Mouse (Mus musculus) embryonic facial prominence, embryonic 10.5 days (tissue): ENCODE results near the gene Traf7. TPM values are rescaled to one million over a fixed set of nuclear protein-coding genes. Genes with fewer than 3 reads are reported as not detected.

Source experiments
- DNase-seq: peaks from one replicate; pipeline ENCODE4 v3.0.0-alpha.2; 2017; ENCODE audit warnings: low spot score
- H3K27ac ChIP-seq: fragments of 300-500 bp; sonication (generic); replicated peaks from 2 replicates; pipeline ENCODE4 v1.5.1; 2016; ENCODE audit warnings: mild to moderate bottlenecking
- H3K27me3 ChIP-seq: fragments of 300-500 bp; sonication (generic); replicated peaks from 2 replicates; pipeline ENCODE4 v1.6.1; 2016; ENCODE audit warnings: low read depth, mild to moderate bottlenecking; ENCODE audit not compliant: poor library complexity, severe bottlenecking
- H3K36me3 ChIP-seq: fragments of 300-500 bp; sonication (generic); replicated peaks from 2 replicates; pipeline ENCODE4 v1.6.1; 2016; ENCODE audit warnings: mild to moderate bottlenecking, moderate library complexity
- H3K4me1 ChIP-seq: fragments of 300-500 bp; sonication (generic); 2 replicates; pipeline ENCODE4 v1.6.1; 2016
- H3K4me3 ChIP-seq: fragments of 300-500 bp; sonication (generic); 2 replicates; pipeline ENCODE4 v1.5.1; 2016; ENCODE audit warnings: mild to moderate bottlenecking, moderate library complexity
- H3K9me3 ChIP-seq: fragments of 300-500 bp; sonication (generic); 2 replicates; pipeline ENCODE4 v1.6.1; 2016; ENCODE audit warnings: mild to moderate bottlenecking
- WGBS: fragments of 180-500 bp; shearing (Covaris S2); methylation state at CpG from one replicate; pipeline ENCODE4 v1.1.7; 2016; 5-methylcytosine and 5-hydroxymethylcytosine counted together
- polyA plus RNA-seq: library from polyadenylated mRNA; unstranded; fragments of >200 nt; fragmentation: Nextera tagmentation; extraction: Ambion mirVana; gene quantifications from 2 replicates; pipeline ENCODE4 v1.2.1, GENCODE M21; 2016

Traf7 gene
- polyA plus RNA-seq, 1 experiment from 2014 or later = 121 TPM

- no peak overlapping the region for H3K27ac ChIP-seq
- WGBS = 39% methylated on average over 2 of the region's 2 CpGs
Observed at GRCm38 (mm10) chr17:24494627-24495335, 33.0 kb downstream of the Traf7 start.

GRCm38 (mm10) chr17:24490399-24490798, 37.3 kb downstream of the Traf7 start:
- no peak for DNase-seq
- Histone ChIP-seq H3K9me3 (no peaks in the 10 kb centered on the region), H3K27me3 (peaks cover 53% of the 10 kb centered on the region), H3K36me3 (no peaks in the 10 kb centered on the region), H3K4me1 (peaks cover 34% of the 10 kb centered on the region), H3K27ac (no peak overlapping the region), H3K4me3 (no peak overlapping the region)
- WGBS = 84% methylated on average over 4 of the region's 4 CpGs

More at GRCm38 (mm10) chr17:24494627-24495335, 33.0 kb downstream of the Traf7 start:
- peaks cover 16% of the 10 kb centered on the region for H3K4me1 ChIP-seq
- DNase-seq = peak; percentile 62
- no peaks in the 10 kb centered on the region for H3K9me3 ChIP-seq
- peaks cover 14% of the 10 kb centered on the region for H3K27me3 ChIP-seq
- H3K4me3 ChIP-seq = no peak overlapping the region
- H3K36me3 ChIP-seq = peaks cover 13% of the 10 kb centered on the region

GRCm38 (mm10) chr17:24489265-24490030, 38.3 kb downstream of the Traf7 start:
- peaks cover 32% of the 10 kb centered on the region for H3K4me1 ChIP-seq
- H3K9me3 ChIP-seq = no peaks in the 10 kb centered on the region
- WGBS = 21% methylated on average over 19 of the region's 19 CpGs
- H3K27me3 ChIP-seq = peaks cover 56% of the 10 kb centered on the region
- no peaks in the 10 kb centered on the region for H3K36me3 ChIP-seq
- DNase-seq = no peak
- peak overlapping the region; percentile 88 for H3K4me3 ChIP-seq
- peak overlapping the region; percentile 85 for H3K27ac ChIP-seq

- Histone ChIP-seq H3K27ac (peak overlapping the region; percentile 85), H3K36me3 (no peaks in the 10 kb centered on the region), H3K4me3 (peak overlapping the region; percentile 88), H3K9me3 (no peaks in the 10 kb centered on the region), H3K27me3 (peaks cover 56% of the 10 kb centered on the region), H3K4me1 (peaks cover 32% of the 10 kb centered on the region)
- under 1% methylated on average over 81 of the region's 81 CpGs for WGBS
- DNase-seq = peak; percentile 74
Observed at GRCm38 (mm10) chr17:24488662-24489264, 39.0 kb downstream of the Traf7 start.

GRCm38 (mm10) chr17:24488186-24488661, 39.5 kb downstream of the Traf7 start, which contains the start of gene Caskin1:
TSS of gene Caskin1 (plus strand) at chr17:24488601.
- DNase-seq = peak; percentile 63
- Histone ChIP-seq H3K36me3 (no peaks in the 10 kb centered on the region), H3K9me3 (no peaks in the 10 kb centered on the region), H3K4me3 (peak within 1 kb of the TSS; percentile 88), H3K27me3 (peaks cover 56% of the 10 kb centered on the region), H3K4me1 (peaks cover 32% of the 10 kb centered on the region), H3K27ac (peak within 1 kb of the TSS; percentile 85)
- under 1% methylated on average over 45 of the region's 45 CpGs for WGBS

GRCm38 (mm10) chr17:24485090-24485860, 42.5 kb downstream of the Traf7 start:
- WGBS = 47% methylated on average over 11 of the region's 11 CpGs
- Histone ChIP-seq H3K36me3 (no peaks in the 10 kb centered on the region), H3K27ac (no peak overlapping the region)

GRCm38 (mm10) chr17:24483495-24483894, 44.2 kb downstream of the Traf7 start:
- H3K36me3 ChIP-seq = no peaks in the 10 kb centered on the region
- no peaks in the 10 kb centered on the region for H3K9me3 ChIP-seq
- 89% methylated on average over 3 of the region's 3 CpGs for WGBS
- no peak overlapping the region for H3K4me3 ChIP-seq
- H3K27ac ChIP-seq = no peak overlapping the region
- H3K4me1 ChIP-seq = peaks cover 24% of the 10 kb centered on the region
- DNase-seq = no peak
- H3K27me3 ChIP-seq = peaks cover 32% of the 10 kb centered on the region

More at GRCm38 (mm10) chr17:24485090-24485860, 42.5 kb downstream of the Traf7 start:
- Histone ChIP-seq H3K27me3 (peaks cover 48% of the 10 kb centered on the region), H3K9me3 (no peaks in the 10 kb centered on the region), H3K4me1 (peaks cover 32% of the 10 kb centered on the region), H3K4me3 (peak overlapping the region; percentile 17; the same call in 1 of the 2 replicates)
- peak; percentile 48 for DNase-seq

GRCm38 (mm10) chr17:24481027-24481815, 46.5 kb downstream of the Traf7 start:
- 94% methylated on average over 20 of the region's 20 CpGs for WGBS
- no peak for DNase-seq
- Histone ChIP-seq H3K27me3 (peaks cover 11% of the 10 kb centered on the region), H3K9me3 (no peaks in the 10 kb centered on the region), H3K4me1 (peaks cover 27% of the 10 kb centered on the region), H3K36me3 (peaks cover 19% of the 10 kb centered on the region), H3K4me3 (no peak overlapping the region), H3K27ac (no peak overlapping the region)

GRCm38 (mm10) chr17:24480201-24480826, 47.4 kb downstream of the Traf7 start:
- DNase-seq = no peak
- H3K4me1 ChIP-seq = peaks cover 23% of the 10 kb centered on the region
- peaks cover 2% of the 10 kb centered on the region; the same call in 1 of the 2 replicates for H3K27me3 ChIP-seq
- peak overlapping the region; percentile 87; the same call in 1 of the 2 replicates for H3K4me3 ChIP-seq
- 51% methylated on average over 3 of the region's 3 CpGs for WGBS
- 0 out of 2 replicates have a peak overlapping the region, but pooled peaks have one; percentile 25 for H3K27ac ChIP-seq
- no peaks in the 10 kb centered on the region for H3K9me3 ChIP-seq
- peaks cover 28% of the 10 kb centered on the region for H3K36me3 ChIP-seq

- Histone ChIP-seq H3K27me3 (no peaks in the 10 kb centered on the region), H3K4me1 (peaks cover 28% of the 10 kb centered on the region), H3K36me3 (peaks cover 37% of the 10 kb centered on the region), H3K27ac (peak overlapping the region; percentile 99), H3K9me3 (no peaks in the 10 kb centered on the region), H3K4me3 (peak overlapping the region; percentile 87)
- 32% methylated on average over 1 of the region's 1 CpGs for WGBS
- DNase-seq = no peak
Observed at GRCm38 (mm10) chr17:24479431-24479830, 48.3 kb downstream of the Traf7 start.
